Mouse (Mus musculus) embryonic facial prominence, embryonic 10.5 days (tissue): ENCODE data around the gene Bhmt2. TPM values are rescaled to one million over a fixed set of nuclear protein-coding genes. Genes with fewer than 3 reads are reported as not detected.

Experiments
- DNase-seq: peaks from one replicate; pipeline ENCODE4 v3.0.0-alpha.2; 2017; ENCODE audit warnings: low spot score
- H3K27ac ChIP-seq: fragments of 300-500 bp; sonication (generic); replicated peaks from 2 replicates; pipeline ENCODE4 v1.5.1; 2016; ENCODE audit warnings: mild to moderate bottlenecking
- H3K27me3 ChIP-seq: fragments of 300-500 bp; sonication (generic); replicated peaks from 2 replicates; pipeline ENCODE4 v1.6.1; 2016; ENCODE audit warnings: low read depth, mild to moderate bottlenecking; ENCODE audit not compliant: poor library complexity, severe bottlenecking
- H3K36me3 ChIP-seq: fragments of 300-500 bp; sonication (generic); replicated peaks from 2 replicates; pipeline ENCODE4 v1.6.1; 2016; ENCODE audit warnings: mild to moderate bottlenecking, moderate library complexity
- H3K4me1 ChIP-seq: fragments of 300-500 bp; sonication (generic); 2 replicates; pipeline ENCODE4 v1.6.1; 2016
- H3K4me3 ChIP-seq: fragments of 300-500 bp; sonication (generic); 2 replicates; pipeline ENCODE4 v1.5.1; 2016; ENCODE audit warnings: mild to moderate bottlenecking, moderate library complexity
- H3K9me3 ChIP-seq: fragments of 300-500 bp; sonication (generic); 2 replicates; pipeline ENCODE4 v1.6.1; 2016; ENCODE audit warnings: mild to moderate bottlenecking
- WGBS: fragments of 180-500 bp; shearing (Covaris S2); methylation state at CpG from one replicate; pipeline ENCODE4 v1.1.7; 2016; 5-methylcytosine and 5-hydroxymethylcytosine counted together
- polyA plus RNA-seq: library from polyadenylated mRNA; unstranded; fragments of >200 nt; fragmentation: Nextera tagmentation; extraction: Ambion mirVana; gene quantifications from 2 replicates; pipeline ENCODE4 v1.2.1, GENCODE M21; 2016

The Bhmt2 gene
- polyA plus RNA-seq, 1 experiment from 2014 or later, result 0.06 TPM

DNA sequence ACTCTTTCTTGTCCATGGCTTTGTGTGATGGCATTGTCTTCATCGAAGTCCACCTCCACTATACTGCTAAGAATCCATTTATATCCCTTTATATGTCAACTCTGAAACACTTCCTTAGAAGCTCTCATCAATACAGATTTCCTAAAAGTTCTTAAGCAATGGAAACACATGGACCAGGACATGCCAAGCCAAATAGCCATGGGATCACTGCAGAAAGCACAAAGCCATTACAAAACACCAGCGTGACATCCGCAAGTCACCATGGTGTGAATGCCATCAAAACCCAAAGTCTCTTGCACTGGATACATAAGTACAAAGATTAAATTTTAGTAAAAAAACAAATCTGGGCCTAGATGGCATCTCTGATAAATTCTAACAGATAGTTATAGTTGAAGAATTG lies 15.5 kb upstream of the Bhmt2 start:
- no peak overlapping the region for H3K27ac ChIP-seq
- WGBS, result 95% methylated on average over 3 of the region's 3 CpGs
- no peak overlapping the region for H3K4me3 ChIP-seq
- DNase-seq, result no peak
- H3K36me3 ChIP-seq, result no peaks in the 10 kb centered on the region
- H3K9me3 ChIP-seq, result no peaks in the 10 kb centered on the region
- no peaks in the 10 kb centered on the region for H3K27me3 ChIP-seq
- peaks cover 8% of the 10 kb centered on the region for H3K4me1 ChIP-seq

DNA sequence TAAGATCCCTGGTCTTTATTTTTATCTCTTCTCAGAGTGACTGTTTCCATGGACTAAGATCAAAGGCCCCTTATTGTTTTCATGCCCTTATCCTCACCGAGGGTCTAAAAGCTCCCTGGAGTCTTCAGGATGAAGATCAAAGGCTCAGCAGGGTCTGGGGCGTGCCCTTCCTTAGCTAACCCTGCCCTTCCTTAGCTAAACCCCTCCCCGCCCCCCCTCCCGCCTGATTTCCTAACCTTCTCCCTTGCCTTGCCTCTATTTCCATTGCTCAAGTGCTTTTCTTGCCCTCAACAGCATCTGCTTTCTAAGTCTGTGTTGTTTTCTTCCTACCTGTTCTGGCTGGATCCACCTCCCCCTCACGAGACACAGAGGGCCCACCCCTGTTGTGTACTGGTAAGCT lies 13.2 kb upstream of the Bhmt2 start:
- H3K4me1 ChIP-seq, result peaks cover 8% of the 10 kb centered on the region
- DNase-seq, result no peak
- 15% methylated on average over 5 of the region's 5 CpGs for WGBS

GRCm38 (mm10) chr13:93685226-93685625 lies 11.1 kb upstream of the Bhmt2 start:
- no peak overlapping the region for H3K4me3 ChIP-seq
- no peaks in the 10 kb centered on the region for H3K9me3 ChIP-seq
- 80% methylated on average over 4 of the region's 4 CpGs for WGBS
- no peaks in the 10 kb centered on the region for H3K27me3 ChIP-seq
- H3K36me3 ChIP-seq, result no peaks in the 10 kb centered on the region
- H3K4me1 ChIP-seq, result peaks cover 8% of the 10 kb centered on the region
- H3K27ac ChIP-seq, result no peak overlapping the region
- DNase-seq, result no peak

More for the DNA sequence above, 13.2 kb upstream of the Bhmt2 start:
- Histone ChIP-seq H3K4me3 (no peak overlapping the region), H3K27ac (no peak overlapping the region), H3K9me3 (no peaks in the 10 kb centered on the region), H3K36me3 (no peaks in the 10 kb centered on the region), H3K27me3 (no peaks in the 10 kb centered on the region)

DNA sequence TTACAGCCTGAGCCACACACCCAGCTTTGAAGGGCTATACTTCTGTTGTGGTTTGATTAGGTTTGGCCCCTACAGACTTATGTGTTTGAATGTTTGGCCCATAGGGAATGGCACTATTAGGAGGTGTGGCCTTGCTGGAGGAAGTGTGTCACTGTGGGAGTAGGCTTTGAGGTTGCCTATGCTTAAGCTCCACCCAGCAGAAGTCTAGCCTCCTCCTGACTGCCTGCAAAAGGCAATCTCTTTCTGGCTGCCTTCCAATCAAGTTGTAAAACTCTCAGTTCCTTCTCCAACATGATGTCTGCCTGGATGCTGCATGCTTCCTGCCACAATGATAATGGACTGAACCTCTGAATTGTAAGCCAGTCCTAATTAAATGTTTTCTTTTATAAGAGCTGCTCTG lies 9.2 kb upstream of the Bhmt2 start:
- Histone ChIP-seq H3K9me3 (no peaks in the 10 kb centered on the region), H3K36me3 (no peaks in the 10 kb centered on the region), H3K4me3 (no peak overlapping the region), H3K27ac (no peak overlapping the region), H3K4me1 (peaks cover 8% of the 10 kb centered on the region), H3K27me3 (no peaks in the 10 kb centered on the region)
- DNase-seq, result no peak

DNA sequence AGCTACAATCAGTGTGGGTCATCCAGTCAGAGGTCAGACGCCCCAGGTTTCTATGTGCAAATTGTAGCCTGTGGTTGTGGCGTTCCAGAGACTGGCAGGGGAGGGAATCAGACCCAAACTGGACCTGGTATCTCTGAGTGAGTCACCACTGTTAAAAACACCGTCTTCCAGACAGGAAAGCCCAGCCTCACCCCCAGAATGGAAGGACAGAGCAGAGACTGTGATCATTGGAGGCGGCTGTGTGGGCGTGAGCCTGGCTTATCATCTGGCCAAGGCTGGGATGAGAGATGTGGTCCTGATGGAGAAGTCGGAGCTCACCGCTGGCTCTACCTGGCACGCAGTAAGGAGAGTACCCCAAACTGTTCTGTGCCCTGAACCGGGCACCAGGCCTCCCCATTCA lies 2.8 kb upstream of the Bhmt2 start:
- no peak for DNase-seq
- no peaks in the 10 kb centered on the region for H3K36me3 ChIP-seq
- peaks cover 10% of the 10 kb centered on the region for H3K4me1 ChIP-seq
- H3K9me3 ChIP-seq, result no peaks in the 10 kb centered on the region
- H3K27ac ChIP-seq, result no peak overlapping the region
- 79% methylated on average over 9 of the region's 9 CpGs for WGBS
- H3K27me3 ChIP-seq, result peaks cover 29% of the 10 kb centered on the region
- H3K4me3 ChIP-seq, result no peak overlapping the region

- H3K27ac ChIP-seq, result no peak overlapping the region
These were observed 806 bp downstream of the Bhmt2 start for GRCm38 (mm10) chr13:93673296-93673695.

DNA sequence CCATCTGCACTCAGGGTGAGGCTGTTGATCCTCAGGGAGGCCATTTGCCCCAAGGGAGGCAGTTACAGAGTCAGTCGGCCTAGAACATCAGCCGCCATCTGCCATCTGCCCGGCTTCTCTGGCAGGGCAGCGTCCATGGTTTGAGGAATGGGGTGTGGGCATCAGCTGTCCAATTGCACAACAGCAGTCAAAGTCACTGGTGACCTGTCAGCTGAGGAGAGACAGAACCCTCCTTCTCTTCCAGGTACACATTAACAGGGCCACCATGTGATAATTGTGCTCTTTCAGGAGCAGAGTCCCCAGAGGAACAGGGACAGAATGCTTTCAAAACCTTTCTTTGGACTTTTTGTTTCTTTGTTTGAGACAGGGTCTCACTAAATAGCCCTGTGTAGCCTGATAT lies 1.7 kb downstream of the Bhmt2 start:
- WGBS, result 92% methylated on average over 4 of the region's 4 CpGs
- DNase-seq, result no peak
- H3K9me3 ChIP-seq, result no peaks in the 10 kb centered on the region
- no peak overlapping the region for H3K27ac ChIP-seq
- peaks cover 29% of the 10 kb centered on the region for H3K27me3 ChIP-seq
- peaks cover 10% of the 10 kb centered on the region for H3K4me1 ChIP-seq
- H3K36me3 ChIP-seq, result no peaks in the 10 kb centered on the region
- no peak overlapping the region for H3K4me3 ChIP-seq

More at GRCm38 (mm10) chr13:93673296-93673695, 806 bp downstream of the Bhmt2 start:
- Histone ChIP-seq H3K9me3 (no peaks in the 10 kb centered on the region), H3K4me1 (peaks cover 10% of the 10 kb centered on the region), H3K36me3 (no peaks in the 10 kb centered on the region), H3K27me3 (peaks cover 29% of the 10 kb centered on the region), H3K4me3 (no peak overlapping the region)
- WGBS, result 75% methylated on average over 2 of the region's 2 CpGs
- DNase-seq, result no peak

- H3K4me1 ChIP-seq, result no peaks in the 10 kb centered on the region
- H3K27me3 ChIP-seq, result peaks cover 5% of the 10 kb centered on the region
- no peak overlapping the region for H3K27ac ChIP-seq
- no peak for DNase-seq
- WGBS, result 92% methylated on average over 4 of the region's 4 CpGs
- H3K9me3 ChIP-seq, result no peaks in the 10 kb centered on the region
- no peak overlapping the region for H3K4me3 ChIP-seq
- no peaks in the 10 kb centered on the region for H3K36me3 ChIP-seq
These were observed 6.5 kb downstream of the Bhmt2 start for GRCm38 (mm10) chr13:93667586-93667985.

DNA sequence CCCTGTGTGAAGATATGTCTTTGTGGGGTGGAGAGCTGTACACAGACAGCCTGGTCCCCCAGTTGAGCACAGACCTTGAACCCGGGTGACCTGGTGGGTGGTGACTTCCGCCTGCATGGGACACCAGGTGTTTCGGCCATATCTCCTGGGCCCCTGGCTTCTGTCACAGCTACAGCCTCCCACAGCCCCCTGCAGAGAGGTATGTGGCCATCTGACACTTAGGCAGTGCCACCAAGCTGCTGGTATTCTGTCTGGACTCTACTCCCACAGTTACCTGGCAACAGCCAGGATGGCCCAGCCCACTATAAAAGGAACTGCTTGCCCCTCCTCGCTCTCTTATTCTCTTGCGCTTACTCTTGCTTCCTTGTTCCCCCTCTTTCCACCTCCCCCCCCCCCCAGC lies 16.2 kb downstream of the Bhmt2 start:
- Histone ChIP-seq H3K27ac (no peak overlapping the region), H3K9me3 (no peaks in the 10 kb centered on the region), H3K27me3 (no peaks in the 10 kb centered on the region), H3K4me3 (no peak overlapping the region), H3K36me3 (no peaks in the 10 kb centered on the region), H3K4me1 (peaks cover 5% of the 10 kb centered on the region; the same call in 1 of the 2 replicates)
- DNase-seq, result no peak
- WGBS, result 93% methylated on average over 5 of the region's 5 CpGs

- Histone ChIP-seq H3K4me3 (no peak overlapping the region), H3K4me1 (peaks cover 2% of the 10 kb centered on the region; the same call in 1 of the 2 replicates), H3K27me3 (no peaks in the 10 kb centered on the region), H3K27ac (no peak overlapping the region), H3K9me3 (no peaks in the 10 kb centered on the region), H3K36me3 (no peaks in the 10 kb centered on the region)
- 95% methylated on average over 6 of the region's 6 CpGs for WGBS
- DNase-seq, result no peak
These were observed 20.7 kb downstream of the Bhmt2 start for GRCm38 (mm10) chr13:93653382-93653781.

GRCm38 (mm10) chr13:93648387-93649130 lies 25.5 kb downstream of the Bhmt2 start:
- Histone ChIP-seq H3K4me1 (no peaks in the 10 kb centered on the region), H3K4me3 (no peak overlapping the region), H3K27ac (no peak overlapping the region), H3K9me3 (no peaks in the 10 kb centered on the region), H3K36me3 (no peaks in the 10 kb centered on the region), H3K27me3 (no peaks in the 10 kb centered on the region)
- 83% methylated on average over 7 of the region's 7 CpGs for WGBS
- no peak for DNase-seq

DNA sequence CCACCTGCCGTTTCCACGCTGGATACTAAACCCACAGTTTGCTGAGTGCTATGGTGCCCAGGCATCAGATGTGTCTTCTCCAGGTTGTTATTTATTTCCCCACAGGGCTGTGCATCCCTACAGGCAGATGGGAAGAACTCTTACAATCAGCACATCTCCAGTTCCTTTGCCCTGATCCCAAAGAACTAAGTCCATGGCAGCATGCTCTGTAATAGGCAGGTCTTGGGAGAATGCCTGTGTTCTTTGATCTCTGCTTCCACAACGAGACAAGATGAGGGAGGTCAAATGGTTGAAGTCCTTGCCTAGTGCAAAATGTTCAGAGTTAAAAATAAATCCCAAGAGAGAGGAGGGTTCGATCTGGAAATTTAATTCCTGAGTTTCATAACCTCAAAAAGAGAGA lies 34.5 kb downstream of the Bhmt2 start:
- H3K9me3 ChIP-seq, result no peaks in the 10 kb centered on the region
- no peaks in the 10 kb centered on the region for H3K27me3 ChIP-seq
- DNase-seq, result no peak
- no peak overlapping the region for H3K4me3 ChIP-seq
- no peak overlapping the region for H3K27ac ChIP-seq
- 75% methylated on average over 4 of the region's 4 CpGs for WGBS
- peaks cover 10% of the 10 kb centered on the region; the same call in 1 of the 2 replicates for H3K4me1 ChIP-seq
- no peaks in the 10 kb centered on the region for H3K36me3 ChIP-seq
